Mouse (Mus musculus) 3134 (cell line): ENCODE data around the gene Ugt1a8.
"Not testable (repeated sequence)": the region's sequence is repeated elsewhere in the genome, so short reads cannot be mapped to it uniquely, and the experiment has no call there.

Experiments
- DNase-seq: peaks from one replicate; pipeline ENCODE4 v3.0.0-alpha.2; 2011; ENCODE audit warnings: low spot score; ENCODE audit not compliant: insufficient read length; ENCODE audit errors: extremely low read depth

The Ugt1a8 gene

DNA sequence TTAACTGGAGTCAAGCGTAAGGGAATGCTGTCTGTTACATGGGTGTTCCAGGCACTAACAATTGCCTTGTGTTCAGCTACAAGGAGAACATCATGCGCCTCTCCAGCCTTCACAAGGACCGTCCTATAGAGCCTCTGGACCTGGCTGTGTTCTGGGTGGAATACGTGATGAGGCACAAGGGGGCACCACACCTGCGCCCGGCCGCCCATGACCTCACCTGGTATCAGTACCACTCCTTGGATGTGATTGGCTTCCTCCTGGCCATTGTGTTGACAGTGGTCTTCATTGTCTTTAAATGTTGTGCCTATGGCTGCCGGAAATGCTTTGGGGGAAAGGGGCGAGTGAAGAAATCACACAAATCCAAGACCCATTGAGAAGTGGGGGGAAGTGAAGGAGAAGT, 130.4 kb downstream of the Ugt1a8 start:
- DNase-seq: peak; percentile 14

GRCm38 (mm10) chr1:88218591-88218990, 131.0 kb downstream of the Ugt1a8 start:
- DNase-seq: peak; percentile 4

DNA sequence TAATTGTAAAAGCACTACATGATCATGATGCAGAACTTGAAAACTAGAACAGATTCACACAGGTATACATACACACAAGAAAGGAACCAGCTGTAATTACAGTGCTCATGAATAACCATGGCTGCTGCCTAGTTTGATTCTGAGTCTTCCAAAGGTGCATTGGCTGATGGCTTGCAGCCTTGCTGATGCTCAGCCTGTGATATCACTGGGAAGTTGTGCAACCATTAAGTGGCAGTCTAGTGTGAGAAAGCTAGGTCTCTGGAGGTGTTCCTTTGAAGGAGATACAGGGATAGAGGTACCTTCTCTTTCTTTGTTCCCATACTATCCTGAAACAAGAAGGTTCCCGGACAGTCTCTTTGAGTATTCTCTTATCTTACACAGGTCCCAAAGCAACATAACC, 131.4 kb downstream of the Ugt1a8 start:
- DNase-seq: peak; percentile 12

- DNase-seq: peak; percentile 10
These were observed 132.7 kb downstream of the Ugt1a8 start for GRCm38 (mm10) chr1:88220336-88220735.

DNA sequence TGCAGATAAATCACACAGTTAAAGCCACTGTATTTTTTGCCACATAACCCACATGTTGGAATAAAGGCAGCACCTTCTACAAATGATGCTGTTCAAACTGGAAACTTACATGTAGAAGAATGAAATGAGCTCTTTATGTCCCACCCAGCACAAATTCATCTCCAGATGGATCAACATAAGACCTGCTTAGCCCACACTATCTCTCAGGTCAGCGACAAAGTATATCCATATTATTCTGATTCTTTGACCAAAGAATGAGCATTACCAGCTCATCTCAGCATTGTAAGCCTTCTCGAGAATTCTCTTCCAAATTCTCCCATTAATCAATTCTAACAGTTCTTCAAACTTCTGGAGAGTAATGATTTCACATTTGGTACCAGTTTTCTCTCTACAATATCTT, 134.6 kb downstream of the Ugt1a8 start:
- DNase-seq: no peak

- not testable (repeated sequence) for DNase-seq
These were observed 135.4 kb downstream of the Ugt1a8 start for GRCm38 (mm10) chr1:88223011-88223515.

- no peak for DNase-seq
These were observed 136.0 kb downstream of the Ugt1a8 start for GRCm38 (mm10) chr1:88223591-88223990.

DNA sequence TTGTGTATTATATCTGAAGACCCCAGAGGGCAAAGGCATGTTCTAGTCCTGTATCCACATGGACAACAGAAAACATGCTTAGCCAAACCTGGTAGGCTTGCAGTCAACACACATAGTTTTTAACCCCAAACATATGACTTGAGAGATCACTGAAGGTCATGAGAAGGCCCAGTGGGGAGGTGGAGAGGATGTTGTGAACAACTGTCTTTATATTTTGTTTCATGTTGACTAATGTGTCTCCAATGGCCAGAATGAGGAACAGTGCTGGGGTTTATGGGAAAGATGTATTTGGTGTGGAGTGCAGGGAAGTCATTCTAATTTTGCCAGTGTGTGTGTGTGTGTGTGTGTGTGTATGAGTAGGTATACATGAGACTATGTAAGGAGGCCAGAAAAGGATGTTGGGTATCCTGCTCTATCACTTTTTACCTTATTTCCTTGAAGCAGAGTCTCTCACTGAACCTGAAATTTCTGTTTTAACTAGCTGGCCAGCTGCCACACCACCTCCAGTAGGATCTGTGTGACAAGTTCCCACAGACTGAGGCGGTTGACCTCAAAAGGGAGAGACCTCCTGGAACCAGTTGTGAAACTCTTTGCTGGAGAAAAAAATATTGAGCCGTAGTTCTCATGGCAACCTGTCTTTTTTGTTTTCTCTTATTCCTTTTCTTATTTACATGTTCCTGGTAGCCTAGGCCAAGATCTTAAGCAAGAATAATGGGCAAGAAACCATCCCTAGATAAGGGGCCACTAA, 136.6 kb downstream of the Ugt1a8 start:
- no peak for DNase-seq

DNA sequence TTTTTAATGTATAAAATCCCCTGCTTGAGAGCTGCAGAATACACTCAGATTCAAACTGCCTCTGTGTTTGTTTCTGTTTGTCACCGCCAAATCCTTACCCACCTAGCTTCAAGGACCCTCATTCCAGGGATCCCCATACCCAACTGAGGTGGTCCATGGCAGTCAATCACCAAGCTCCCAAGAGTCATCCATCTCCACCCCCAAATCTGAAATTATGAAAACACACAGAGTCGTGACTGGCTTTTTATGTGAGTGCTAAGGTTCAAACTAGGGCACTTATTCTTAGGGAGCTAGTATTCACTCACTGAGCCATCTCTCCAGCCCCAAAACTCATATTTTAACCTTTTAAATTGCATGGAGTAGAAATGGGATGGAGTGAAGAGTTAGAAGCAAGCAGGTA, 137.7 kb downstream of the Ugt1a8 start:
- not testable (repeated sequence) for DNase-seq

GRCm38 (mm10) chr1:88225741-88226140, 138.1 kb downstream of the Ugt1a8 start:
- DNase-seq: no peak

GRCm38 (mm10) chr1:88226670-88227379, 139.2 kb downstream of the Ugt1a8 start, which contains the start of gene Mroh2a:
Gene Mroh2a, plus strand, starts transcription at chr1:88226986.
- DNase-seq: no peak

DNA sequence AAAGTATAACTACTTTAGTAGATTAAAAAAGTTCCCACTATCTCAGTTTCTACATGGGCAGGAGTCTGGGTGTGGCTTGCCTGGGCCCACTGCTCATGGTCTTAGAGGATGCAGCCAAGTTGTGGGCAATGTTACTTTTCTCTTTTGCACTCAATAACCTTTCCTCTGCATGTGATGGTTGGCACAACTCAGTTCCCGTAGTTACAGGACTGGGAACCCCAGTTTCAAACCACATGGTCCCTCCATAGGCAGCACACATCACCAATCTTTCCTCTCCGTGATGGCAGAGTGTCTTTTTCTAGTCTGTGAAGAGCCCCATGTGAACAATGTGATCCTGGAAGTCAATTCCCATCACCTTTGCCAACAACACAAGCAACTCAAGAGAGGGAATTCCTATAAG, 139.9 kb downstream of the Ugt1a8 start:
- no peak for DNase-seq

GRCm38 (mm10) chr1:88228121-88228520, 140.5 kb downstream of the Ugt1a8 start:
- DNase-seq: no peak

DNA sequence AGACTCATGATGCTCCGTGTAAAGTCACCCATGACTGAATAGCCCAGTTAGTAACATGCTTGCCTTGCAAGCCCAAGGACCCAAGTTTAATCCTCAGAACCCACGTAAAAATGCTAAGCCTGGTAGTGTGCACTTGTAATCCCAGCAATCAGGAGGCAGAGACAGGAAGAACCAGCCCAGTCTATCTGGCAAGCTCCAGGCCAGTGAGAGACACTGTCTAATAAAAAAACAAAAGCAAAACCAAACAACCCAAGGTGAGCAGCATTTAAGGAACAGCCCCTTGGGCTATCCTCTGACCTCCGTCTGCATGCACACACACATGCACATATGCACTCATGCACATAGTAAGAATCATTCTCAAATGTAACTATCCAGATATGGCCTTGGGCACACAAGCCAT, 142.0 kb downstream of the Ugt1a8 start:
- no peak for DNase-seq

- no peak for DNase-seq
These were observed 142.4 kb downstream of the Ugt1a8 start for GRCm38 (mm10) chr1:88229986-88230385.

DNA sequence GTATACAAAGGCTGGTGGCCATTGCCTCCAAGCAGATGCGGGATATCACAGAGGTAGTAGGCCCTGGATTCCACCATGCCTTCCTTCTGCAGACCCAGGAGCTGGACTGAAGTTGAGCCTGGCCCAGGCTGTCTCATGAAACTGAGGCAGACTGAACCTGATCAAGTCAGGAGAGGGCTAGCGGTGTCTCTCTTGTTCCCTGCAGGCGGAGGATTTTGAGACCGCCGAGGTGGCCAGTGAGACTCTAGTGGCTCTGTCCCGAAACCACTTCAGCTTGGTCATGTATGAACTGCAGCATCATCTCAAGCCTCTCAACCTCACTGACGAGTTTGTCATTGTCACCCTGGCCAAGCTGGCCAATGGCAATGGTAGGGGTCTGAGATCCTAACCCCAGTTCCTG, 142.8 kb downstream of the Ugt1a8 start:
- no peak for DNase-seq

- DNase-seq: no peak
These were observed 143.6 kb downstream of the Ugt1a8 start for GRCm38 (mm10) chr1:88230981-88231802.

DNA sequence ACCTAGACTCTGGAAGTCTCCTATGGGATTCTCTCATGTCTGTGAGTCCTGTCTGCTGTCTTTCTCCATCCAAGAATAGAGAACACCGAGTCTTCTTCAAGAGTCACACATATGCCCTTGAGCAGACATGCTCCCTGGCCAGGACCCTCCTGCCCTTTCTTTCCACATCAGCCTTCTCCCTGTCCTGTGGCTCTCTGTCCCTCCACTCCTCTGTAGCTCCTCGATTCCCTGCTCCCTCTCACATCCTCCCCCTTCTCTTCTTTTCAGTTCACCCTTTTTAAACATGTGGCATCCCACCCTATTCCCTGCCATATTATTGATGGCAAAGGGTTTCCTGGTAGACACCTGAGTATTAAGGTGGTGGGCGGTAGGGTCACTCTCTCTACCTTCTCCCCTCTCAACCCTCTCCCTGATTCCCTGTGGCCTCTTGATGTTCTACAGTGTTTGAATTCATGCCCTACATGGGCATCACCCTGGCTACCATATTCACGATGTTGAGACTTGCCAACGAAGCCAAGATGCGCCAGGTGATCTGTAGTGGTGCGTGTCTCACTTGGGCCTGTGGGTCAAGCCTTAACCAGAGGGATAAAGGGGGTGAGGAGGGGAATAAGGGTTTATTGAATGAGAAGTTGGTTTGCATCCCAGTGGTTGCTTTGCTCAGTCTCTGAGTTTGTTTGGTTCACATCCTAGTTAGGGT, 144.3 kb downstream of the Ugt1a8 start:
- DNase-seq: no peak

GRCm38 (mm10) chr1:88232664-88233380, 145.2 kb downstream of the Ugt1a8 start:
- no peak for DNase-seq
